Mouse (Mus musculus) bone marrow, adult 2 months (tissue): ENCODE measurements around the gene 1110004F10Rik. TPM values are rescaled to one million over a fixed set of nuclear protein-coding genes. Genes with fewer than 3 reads are reported as not detected.
A peak's percentile ranks its signal among the peaks of the same experiment; 100 is the strongest.

ENCODE experiments used
- H3K27ac ChIP-seq: fragments of 200-500 bp; 2 replicates; pipeline ENCODE4 v1.5.1; 2012; ENCODE audit warnings: low read depth, mild to moderate bottlenecking, control low read depth, inconsistent platforms, low read length; ENCODE audit not compliant: control insufficient read depth, poor library complexity, insufficient read depth
- H3K4me1 ChIP-seq: fragments of 200-500 bp; 2 replicates; pipeline ENCODE4 v1.6.1; 2011; ENCODE audit warnings: low read length; ENCODE audit not compliant: control insufficient read depth, insufficient read depth
- H3K4me3 ChIP-seq: fragments of 200-500 bp; replicated peaks from 2 replicates; pipeline ENCODE3; 2011; ENCODE audit warnings: mild to moderate bottlenecking, low read depth, low read length, control low read depth; ENCODE audit not compliant: control insufficient read depth
- CTCF ChIP-seq: fragments of 200-500 bp; IDR thresholded peaks from 2 replicates; pipeline ENCODE4 v1.5.1; 2011; ENCODE audit warnings: low read length, control low read depth; ENCODE audit not compliant: control insufficient read depth, insufficient read depth
- POLR2A ChIP-seq: fragments of 200-500 bp; IDR thresholded peaks from 2 replicates; pipeline ENCODE4 v1.6.1; 2011; ENCODE audit warnings: low read depth, mild to moderate bottlenecking, control low read depth, low read length, borderline replicate concordance; ENCODE audit not compliant: control insufficient read depth
- WGBS: fragments of 180-500 bp; shearing (Covaris S2); methylation state at CpG from one replicate; pipeline ENCODE4 v1.1.7; 2018; 5-methylcytosine and 5-hydroxymethylcytosine counted together
- polyA plus RNA-seq: library from polyadenylated mRNA; stranded (reverse); fragments of >200 nt; gene quantifications from 2 replicates; pipeline ENCODE4 v1.2.4, GENCODE M21; 2011; ENCODE audit warnings: low replicate concordance; ENCODE audit not compliant: missing spikeins, insufficient read depth, insufficient read length

1110004F10Rik gene
- polyA plus RNA-seq, 1 experiment, result 48.4 TPM

DNA sequence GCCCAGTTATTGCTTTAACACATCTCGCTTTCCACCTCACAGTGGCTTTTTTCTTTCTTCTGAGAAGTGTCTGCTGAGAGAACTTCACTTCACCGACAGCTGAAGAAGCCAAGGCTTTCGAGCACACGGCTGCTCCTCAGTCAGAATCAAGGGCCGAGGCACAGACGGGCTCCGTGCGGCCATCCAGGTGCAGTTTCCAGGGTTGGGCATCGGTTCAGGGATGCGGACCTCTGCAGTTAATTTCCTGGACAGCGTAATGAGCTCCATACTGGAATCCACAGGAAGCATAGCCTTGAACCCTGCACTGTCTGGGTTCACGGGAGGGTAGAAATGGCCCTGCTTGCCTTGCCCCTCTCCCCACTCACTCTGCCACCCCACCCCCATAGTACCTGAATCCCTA lies 84.9 kb downstream of the 1110004F10Rik start:
- no peaks in the 10 kb centered on the region; the same call in none of the 2 replicates for H3K4me1 ChIP-seq
- TF ChIP-seq POLR2A (no peak), CTCF (no peak)
- H3K27ac ChIP-seq, result no peak overlapping the region
- H3K4me3 ChIP-seq, result no peak overlapping the region
- 83% methylated on average over 12 of the region's 12 CpGs for WGBS

DNA sequence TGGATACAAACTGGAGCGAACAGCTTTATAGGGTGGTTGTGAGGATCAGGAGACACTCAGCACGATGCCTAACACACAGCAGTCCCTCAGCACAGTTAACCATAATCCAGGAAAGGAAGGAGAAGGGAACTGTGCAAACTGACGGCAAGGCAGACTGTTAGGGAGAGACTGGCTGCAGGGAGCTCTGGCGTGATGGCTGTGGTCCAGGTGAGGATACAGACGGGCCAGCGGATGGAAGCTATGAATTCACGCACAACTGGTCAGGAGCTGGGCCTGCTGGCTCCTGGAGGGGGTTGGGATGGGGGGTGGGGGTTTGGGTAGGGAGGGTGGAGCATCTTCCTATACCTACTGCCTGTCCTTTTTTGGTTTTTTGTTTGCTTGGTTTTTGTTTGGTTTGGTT lies 86.5 kb downstream of the 1110004F10Rik start:
- no peak for TF ChIP-seq CTCF
- no peak for TF ChIP-seq POLR2A
- Histone ChIP-seq H3K27ac (no peak overlapping the region), H3K4me1 (no peaks in the 10 kb centered on the region; the same call in none of the 2 replicates), H3K4me3 (no peak overlapping the region)
- 82% methylated on average over 7 of the region's 7 CpGs for whole genome bisulfite sequencing

DNA sequence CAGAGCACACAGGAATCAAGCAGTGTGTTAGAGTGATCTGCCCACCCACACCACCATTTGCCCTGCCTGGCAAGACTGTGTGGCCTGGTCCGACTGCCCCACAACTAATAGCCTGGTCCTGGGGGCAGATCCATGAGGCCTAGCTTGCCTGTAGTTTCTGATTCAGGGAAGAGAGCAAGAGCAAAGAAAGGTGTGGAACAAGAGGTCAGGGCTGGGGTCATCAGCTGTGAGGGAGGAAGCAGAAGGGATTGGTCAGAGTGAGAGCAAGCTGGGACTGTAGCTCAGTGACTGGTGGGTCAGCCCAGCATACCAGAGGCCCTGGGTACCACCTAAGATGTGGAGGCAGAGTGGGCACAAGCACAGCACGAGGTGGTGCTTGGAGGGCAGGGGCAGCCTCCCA lies 87.9 kb downstream of the 1110004F10Rik start:
- H3K4me3 ChIP-seq, result no peak overlapping the region
- WGBS, result 81% methylated on average over 2 of the region's 2 CpGs
- H3K27ac ChIP-seq, result no peak overlapping the region
- TF ChIP-seq CTCF (no peak), POLR2A (no peak)
- no peaks in the 10 kb centered on the region; the same call in none of the 2 replicates for H3K4me1 ChIP-seq

DNA sequence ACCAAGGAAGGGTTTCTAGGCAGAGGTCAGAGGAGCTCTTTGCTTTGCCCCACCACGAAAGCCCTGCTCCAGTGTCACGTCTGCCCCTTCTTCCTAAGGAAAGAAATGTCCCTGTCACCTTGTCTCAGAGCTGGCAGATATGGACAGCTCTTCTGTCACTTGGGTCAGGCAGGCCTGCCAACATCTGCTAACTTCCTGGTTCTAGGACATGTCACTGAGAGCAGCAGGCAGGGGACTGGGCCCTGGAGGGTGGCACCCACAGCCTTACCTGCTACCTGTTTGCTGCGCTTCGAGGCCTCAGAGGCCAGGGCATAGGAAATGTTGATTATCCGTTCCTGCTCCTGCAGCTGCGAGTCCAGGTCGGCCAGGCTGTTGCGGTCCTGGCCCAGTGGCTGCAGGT lies 89.1 kb downstream of the 1110004F10Rik start:
- 80% methylated on average over 8 of the region's 8 CpGs for WGBS
- Histone ChIP-seq H3K4me3 (no peak overlapping the region), H3K27ac (no peak overlapping the region), H3K4me1 (no peaks in the 10 kb centered on the region; the same call in none of the 2 replicates)
- TF ChIP-seq POLR2A (no peak), CTCF (no peak)

DNA sequence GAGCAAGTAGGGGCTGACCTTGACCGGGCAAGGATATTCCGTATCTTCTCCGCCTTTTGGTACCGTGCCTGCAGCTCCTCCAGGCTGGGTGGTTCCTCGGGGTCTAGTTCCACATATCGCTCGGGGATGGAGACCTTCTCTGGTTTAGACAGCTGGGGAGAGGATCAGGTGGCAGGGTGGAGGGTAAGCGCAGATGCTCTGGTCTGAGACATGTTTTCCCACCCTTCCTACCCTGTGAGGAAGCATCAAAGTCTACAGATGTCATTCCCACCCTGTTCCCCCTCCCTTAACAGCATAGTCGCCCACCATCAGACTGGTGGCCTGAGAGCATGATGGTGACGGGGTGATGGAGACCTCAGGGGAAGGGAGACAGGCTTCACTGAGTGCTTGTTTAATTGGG lies 90.2 kb downstream of the 1110004F10Rik start:
- WGBS, result 82% methylated on average over 10 of the region's 10 CpGs
- Histone ChIP-seq H3K4me1 (no peaks in the 10 kb centered on the region; the same call in none of the 2 replicates), H3K4me3 (no peak overlapping the region), H3K27ac (no peak overlapping the region)
- no peak for TF ChIP-seq POLR2A
- no peak for TF ChIP-seq CTCF

DNA sequence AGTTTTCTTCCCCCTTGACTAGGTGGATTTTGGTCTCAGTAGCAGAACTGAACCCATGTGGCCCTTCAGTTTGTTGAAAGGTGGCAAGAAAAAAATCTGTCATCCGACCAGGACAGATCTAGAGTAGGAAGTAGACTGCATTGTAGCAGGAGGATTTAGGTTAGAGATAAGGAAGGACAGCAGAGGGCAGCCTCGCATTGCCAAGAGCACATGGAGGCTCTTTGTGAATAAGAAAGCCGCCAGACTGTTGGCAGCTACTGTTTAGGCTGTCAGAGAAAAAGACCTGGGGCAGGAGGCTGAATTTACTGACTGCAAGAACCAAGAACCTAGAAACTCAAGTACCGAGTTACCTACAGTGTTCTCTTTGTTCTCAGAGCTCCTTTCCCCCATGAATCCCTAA lies 92.2 kb downstream of the 1110004F10Rik start:
- no peaks in the 10 kb centered on the region; the same call in none of the 2 replicates for H3K4me1 ChIP-seq
- H3K4me3 ChIP-seq, result no peak overlapping the region
- no peak overlapping the region for H3K27ac ChIP-seq
- 19% methylated on average over 4 of the region's 4 CpGs for WGBS
- TF ChIP-seq POLR2A (no peak), CTCF (no peak)

DNA sequence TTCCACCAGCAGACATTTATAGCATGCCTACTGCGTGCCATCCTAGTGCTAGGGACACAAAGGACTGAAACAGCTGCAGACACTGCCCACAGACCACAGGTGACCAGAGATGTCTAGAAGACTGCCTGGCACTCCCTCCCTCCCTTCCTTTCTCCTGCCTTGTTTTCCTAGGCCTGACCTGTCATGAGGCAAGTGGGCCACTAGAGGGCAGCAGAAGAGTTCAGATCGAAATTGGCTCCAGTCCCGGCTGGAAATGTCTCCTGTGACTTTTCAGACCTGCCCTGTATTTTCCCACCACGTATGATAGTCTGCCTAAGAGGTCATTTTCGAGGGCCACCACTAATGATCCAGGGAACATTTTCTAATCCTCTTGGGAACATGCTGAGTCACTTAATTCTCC lies 92.9 kb downstream of the 1110004F10Rik start:
- WGBS, result 8% methylated on average over 5 of the region's 5 CpGs
- no peak overlapping the region for H3K4me3 ChIP-seq
- no peak overlapping the region for H3K27ac ChIP-seq
- no peaks in the 10 kb centered on the region; the same call in none of the 2 replicates for H3K4me1 ChIP-seq
- TF ChIP-seq CTCF (peak; percentile 88), POLR2A (no peak)

DNA sequence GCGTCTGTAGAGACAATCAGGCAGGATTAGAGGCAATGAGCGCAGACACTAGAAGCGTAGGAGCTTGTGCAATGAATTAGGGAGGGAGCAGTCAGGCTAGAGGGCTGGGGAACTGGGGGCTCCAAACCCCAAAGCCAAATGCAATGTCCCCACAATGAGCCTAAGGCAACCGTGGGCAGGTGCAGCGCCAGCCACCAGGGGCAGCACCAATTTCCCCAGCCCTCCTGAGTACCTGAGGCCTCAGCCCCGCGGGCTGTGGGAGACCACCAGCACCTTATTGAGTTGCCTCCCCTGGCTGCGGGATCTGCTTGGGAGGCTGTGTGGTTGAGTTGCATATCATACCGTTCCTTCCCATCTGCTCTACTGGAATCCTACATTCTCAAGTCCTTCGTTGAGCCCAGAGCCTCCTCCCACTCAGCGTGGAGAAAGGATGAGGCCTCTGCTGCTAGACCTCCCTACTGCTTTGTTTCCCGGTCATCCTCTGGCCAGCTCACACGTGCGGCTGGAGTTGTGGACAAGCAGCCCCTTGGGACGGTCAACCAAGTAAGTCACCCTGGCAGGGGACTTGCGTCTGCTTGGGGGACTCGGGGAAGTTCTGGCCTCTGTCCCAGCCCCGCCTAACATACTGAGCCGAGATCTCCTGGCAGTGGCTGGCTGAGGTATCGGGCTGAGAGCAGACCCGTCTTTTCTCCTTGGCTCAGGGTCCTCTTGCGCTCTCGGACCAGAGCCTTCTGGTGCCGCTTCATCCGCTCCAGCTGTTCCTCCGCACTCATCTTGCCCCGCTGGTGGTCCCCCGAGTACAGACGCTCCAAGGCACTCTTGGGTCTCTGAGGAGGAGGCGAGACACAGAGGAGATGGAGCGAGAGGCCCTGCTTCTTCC lies 95.5 kb downstream of the 1110004F10Rik start:
- Histone ChIP-seq H3K4me1 (no peaks in the 10 kb centered on the region), H3K27ac (no peak overlapping the region), H3K4me3 (no peak overlapping the region)
- WGBS, result 80% methylated on average over 31 of the region's 31 CpGs
- TF ChIP-seq CTCF (no peak), POLR2A (no peak)
